Mouse (Mus musculus): ENCODE results near the gene Tmem30a. TPM values are rescaled to one million over a fixed set of nuclear protein-coding genes. Genes with fewer than 3 reads are reported as not detected.

The Tmem30a gene
- total RNA-seq (2021), result 10 to 100 TPM; 90.8 to 92.4 TPM
- long read RNA-seq, experiment 1, transcript Tmem30a-201 (7 exons, 3,658 nt), result major isoform, 83 of 87 reads
- long read RNA-seq, experiment 1, partial matches to known transcripts, result 0 of 87 reads
- long read RNA-seq, experiment 1, other reads (novel, unspliced or antisense), result 4 of 87 reads
- long read RNA-seq, experiment 2, transcript Tmem30a-204 (6 exons, 2,662 nt), result minor isoform, 13 of 257 reads
- long read RNA-seq, experiment 2, transcript Tmem30a-201 (7 exons, 3,658 nt), result major isoform, 232 of 257 reads
- long read RNA-seq, experiment 2, partial matches to known transcripts, result 2 of 257 reads
- long read RNA-seq, experiment 2, other reads (novel, unspliced or antisense), result 10 of 257 reads

DNA sequence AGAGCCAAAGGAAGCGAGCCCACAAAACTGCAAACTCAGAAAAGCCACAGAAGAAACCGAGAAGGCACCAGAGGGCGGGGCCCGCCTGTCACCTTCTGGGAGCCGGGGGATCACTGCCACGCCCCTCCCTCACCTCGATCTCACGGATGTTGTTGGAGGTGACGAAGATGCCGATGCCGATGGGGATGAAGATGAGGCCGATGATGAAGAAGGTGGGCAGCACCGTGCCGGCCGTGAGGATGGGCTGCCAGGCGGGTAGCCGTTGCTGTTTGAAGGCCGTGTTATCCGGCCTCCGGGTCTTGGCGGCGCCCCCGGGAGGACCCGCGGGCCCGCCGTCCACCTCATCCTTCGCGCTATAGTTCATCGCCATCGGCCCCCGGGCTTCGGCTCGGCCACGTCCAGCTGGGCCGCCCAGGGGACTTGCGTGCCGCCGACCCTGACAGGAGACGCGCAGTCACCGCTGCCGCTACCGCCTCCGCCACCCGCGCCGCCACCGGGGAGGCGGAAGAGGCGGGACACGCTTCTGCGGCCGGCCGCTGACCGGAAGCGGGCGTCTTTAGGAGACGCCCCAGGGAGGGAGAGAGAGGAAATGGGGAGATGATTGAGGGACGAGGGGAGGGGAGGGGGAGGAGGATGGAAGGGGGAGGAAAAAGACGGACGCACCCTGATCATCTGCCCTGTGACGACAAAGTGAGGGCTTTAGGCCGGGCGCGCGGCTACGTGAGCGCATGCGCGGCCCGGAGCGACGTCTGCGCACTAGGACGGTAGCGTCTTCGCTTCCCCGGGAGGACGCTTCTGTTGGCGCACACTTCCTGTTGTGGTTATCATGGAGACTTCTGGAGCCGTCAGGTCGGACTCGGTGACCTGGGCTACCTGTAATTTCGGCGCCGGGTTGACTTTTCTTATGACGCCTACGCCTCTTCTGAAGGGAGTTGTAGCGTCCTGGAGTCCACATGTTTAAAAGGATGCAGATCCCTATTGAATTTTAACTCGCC, at the start of gene Tmem30a:
Gene Tmem30a (minus strand): TSS at position 667 of the 995 bp plus-strand sequence.
- DNase-seq (ENCODE audit: low spot score in 2 of 2), result peak; percentile 83 to 86

DNA sequence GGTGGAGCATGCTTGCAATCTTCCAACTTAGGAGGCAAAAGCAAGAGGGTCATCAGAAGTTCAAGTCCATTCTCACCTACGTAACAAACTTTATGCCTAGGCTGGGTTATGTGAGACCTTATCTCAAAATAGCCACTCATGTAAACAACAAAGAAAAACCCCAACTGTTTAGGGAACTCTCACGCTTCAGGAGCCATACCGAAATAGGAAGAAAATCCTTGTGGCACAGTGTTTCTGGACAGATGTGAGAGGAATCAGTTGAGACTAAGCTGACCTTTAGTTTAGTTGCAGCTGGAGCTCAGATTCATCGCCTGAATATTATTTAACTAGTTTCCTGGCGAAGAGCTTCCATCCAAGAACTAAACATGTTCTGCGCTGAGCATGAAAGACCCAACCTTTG, 49.3 kb upstream of the Tmem30a start:
- no peak for DNase-seq (ENCODE audit: low spot score in 2 of 2)

DNA sequence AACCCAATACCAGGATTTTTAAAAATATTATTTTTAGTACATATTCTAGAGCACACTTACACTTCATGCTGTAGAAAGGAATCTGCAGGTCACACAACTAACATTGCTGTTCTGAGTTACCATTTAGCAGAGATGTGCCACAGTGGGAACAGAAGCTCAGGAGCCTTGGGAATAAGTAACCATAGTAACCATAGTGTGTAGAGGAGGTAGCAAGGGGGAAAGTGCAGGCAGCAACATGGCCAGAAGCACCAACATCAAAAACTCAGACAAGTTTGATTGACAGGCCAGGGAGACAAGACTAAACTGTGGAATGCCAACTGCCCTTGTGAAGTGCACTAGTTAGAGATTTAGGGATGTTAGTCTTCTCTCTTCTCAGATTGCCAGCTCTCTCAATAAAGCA, 48.7 kb upstream of the Tmem30a start:
- DNase-seq (ENCODE audit: low spot score in 2 of 2), result no peak

DNA sequence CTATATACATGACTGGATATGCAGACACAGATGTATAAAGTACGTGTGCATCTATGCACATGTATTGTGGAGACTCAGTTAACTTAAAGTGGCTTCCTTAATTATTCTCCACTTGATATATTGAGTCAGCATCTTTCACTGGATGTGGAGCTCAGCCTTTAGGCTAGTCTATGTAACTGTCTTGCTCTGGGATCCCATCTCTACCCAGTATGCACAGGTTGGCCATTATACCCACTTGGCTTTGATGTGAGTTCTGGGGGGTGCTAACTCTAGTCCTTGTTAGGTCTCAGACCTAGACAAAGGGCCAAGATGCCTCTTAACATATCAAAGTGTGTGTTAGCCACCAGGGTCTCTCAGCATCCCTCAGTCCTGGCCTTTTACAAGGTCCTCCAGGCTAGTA, 38.0 kb upstream of the Tmem30a start:
- DNase-seq (ENCODE audit: low spot score in 2 of 2), result no peak

DNA sequence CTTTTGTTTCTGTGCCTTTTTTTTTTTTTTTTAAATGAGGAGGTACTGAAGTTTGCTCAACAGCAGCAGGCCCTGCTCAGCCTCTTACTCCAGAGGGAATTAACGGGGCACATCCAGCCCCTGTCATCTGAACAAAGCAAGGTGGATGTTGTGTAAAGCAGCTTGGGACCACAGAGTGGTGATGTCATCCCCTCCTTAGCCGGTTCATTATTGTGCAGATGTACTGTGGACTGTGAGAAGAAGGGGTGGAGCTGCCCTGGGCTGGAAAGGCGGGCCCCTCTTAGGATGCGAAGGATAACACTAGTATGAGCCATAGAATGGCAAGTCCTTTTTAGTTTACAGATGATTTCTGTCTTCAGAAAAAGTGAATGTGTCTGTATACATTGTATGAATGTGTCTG, 37.6 kb upstream of the Tmem30a start:
- no peak for DNase-seq (ENCODE audit: low spot score in 2 of 2)

GRCm38 (mm10) chr9:79829842-79830800, 36.8 kb upstream of the Tmem30a start:
- DNase-seq (ENCODE audit: low spot score in 2 of 2), result no peak

DNA sequence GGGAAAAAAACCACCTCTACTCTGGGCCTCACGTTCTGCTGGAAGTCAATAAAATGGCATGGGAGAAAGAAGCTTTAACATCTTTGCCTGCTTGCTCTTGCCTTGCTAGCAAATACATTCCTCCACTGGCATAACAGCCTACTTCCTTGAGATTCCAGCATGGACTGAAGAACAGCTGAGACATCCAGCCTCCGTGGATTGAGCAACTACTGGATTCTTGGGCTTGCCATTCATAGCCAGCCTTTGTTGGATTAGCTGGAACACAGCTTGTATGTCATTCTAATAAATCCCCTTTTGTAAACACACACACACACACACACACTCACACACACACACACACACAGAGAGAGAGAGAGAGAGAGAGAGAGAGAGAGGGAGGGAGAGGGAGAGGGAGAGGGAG, 33.8 kb upstream of the Tmem30a start:
- DNase-seq (ENCODE audit: low spot score in 2 of 2), result no peak

DNA sequence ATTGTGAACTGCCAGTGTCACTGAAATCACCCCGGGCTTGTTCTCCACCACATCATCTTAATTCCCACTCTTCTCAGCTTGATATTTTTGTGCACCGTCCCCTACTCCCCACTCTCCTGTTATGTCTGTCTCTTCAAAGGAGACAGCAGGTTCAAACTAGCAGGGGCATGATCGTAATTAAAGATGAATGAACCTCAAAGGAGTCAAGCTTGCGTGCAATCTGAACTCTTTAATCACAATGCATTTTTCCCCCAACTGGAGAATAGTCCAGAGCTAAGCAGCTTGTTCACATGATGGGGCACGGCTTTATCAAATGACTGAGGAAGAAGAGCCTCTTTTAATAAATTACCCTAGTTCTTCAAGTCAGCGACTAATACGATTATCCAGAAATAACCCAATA, 32.2 kb upstream of the Tmem30a start:
- DNase-seq (ENCODE audit: low spot score in 2 of 2), result no peak

- DNase-seq (ENCODE audit: low spot score in 2 of 2), result no peak
Measured at GRCm38 (mm10) chr9:79823856-79824255, 30.5 kb upstream of the Tmem30a start.

- DNase-seq (ENCODE audit: low spot score in 2 of 2), result no peak
Measured at GRCm38 (mm10) chr9:79823438-79823837, 30.1 kb upstream of the Tmem30a start.

GRCm38 (mm10) chr9:79816464-79816863, 23.2 kb upstream of the Tmem30a start:
- DNase-seq (ENCODE audit: low spot score in 2 of 2), result no peak

DNA sequence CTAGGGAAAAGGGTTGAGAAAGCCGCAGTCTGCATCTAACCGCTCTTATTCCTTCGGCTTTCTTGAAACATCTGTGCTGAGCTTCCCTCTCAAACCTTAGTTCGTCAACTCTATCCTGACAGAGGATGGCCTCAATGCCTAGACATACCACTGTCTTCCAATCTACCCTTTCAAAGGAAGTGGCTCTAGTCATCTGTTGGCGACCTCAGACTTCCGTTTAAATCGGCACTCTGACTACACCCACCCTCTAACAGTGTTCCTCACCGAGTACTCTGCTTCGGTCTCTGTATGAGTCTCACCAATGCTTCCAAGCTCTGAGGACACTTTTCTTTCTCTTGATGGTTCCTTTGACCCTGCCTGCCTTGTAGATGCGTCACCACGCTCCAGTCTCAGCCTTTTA, 22.7 kb upstream of the Tmem30a start:
- no peak for DNase-seq (ENCODE audit: low spot score in 2 of 2)

GRCm38 (mm10) chr9:79814592-79814991, 21.3 kb upstream of the Tmem30a start:
- DNase-seq (ENCODE audit: low spot score in 2 of 2), result no peak

DNA sequence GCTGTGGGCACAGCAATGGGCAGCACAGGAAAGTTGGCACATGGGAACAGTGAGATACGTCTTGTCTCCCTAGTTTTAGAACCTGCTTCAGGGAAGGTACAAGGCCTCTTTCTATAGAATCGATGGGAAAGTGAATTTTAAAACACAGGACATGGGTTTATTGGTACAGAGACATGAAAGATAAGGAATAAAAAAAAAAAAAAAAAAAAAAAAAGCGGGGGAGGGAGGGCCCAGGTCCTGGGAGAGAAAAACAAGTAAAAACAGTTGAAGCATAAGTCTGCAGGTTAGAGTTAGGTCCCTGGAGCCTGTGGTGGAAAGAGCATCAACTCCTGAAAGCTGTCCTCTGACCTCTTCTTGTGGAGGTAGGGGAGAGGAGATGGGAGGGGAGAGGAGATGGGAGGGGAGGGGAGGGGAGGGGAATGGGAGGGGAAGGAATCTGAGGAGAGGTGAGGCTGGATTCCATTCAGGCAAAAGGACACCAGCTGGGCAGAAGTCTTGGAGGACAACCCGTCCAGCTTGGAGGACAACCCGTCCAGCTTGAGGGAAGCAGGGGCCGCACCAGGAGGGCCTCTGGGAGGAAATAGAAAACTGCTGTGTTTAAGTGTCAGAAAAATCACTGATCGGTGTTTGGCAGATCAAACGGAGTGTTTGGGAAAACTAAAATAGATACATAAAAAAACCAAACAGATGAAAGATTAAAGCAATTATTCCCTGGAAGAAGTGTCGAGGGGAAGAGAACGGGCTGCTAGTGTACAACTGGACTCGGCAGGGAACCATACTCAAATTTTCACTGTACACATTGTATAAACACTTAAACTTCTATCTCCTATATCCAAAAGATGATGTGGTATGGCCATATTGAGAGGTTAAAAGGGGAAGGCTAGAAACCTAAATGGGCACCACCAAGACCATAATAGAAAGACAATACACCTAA, 17.9 kb upstream of the Tmem30a start:
- no peak for DNase-seq (ENCODE audit: low spot score in 2 of 2)

DNA sequence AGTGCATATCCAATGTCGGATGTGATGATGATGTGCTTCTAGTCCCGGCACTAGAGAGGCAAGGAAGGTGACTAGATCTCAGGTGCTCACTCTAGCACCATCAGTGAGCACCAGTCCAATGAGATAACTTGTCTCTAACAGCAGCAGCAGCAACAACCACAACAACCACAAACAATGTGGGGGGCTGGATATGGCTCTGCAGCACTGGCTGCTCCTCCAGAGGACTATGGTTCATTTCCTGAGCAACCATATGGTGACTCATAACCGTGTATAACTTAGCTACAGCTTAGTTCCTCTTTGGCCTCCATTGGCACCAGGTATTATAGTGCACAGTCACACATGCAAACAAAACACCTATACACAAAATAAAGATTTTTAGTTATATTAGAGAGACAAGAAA, 17.2 kb upstream of the Tmem30a start:
- no peak for DNase-seq (ENCODE audit: low spot score in 2 of 2)

DNA sequence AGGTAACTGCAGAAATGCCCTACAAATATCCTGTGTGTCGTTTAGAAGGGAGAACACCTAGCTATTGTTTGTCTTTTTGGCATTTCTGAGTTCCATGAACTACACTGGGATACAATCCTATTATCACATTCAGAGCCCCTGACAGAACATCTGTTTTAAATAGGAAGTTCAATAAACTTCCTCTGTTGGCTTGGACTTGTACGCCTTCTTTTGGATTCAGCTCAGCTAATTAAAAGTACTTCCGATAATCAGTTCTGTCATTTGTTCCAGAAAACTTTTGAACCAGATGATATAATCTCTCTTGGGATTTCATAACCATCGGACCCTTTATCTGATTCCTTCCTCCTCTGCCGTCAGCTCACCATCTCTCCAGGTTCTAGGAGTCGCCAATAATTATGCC, 16.1 kb upstream of the Tmem30a start:
- DNase-seq (ENCODE audit: low spot score in 2 of 2), result no peak

GRCm38 (mm10) chr9:79807178-79807577, 13.9 kb upstream of the Tmem30a start:
- DNase-seq (ENCODE audit: low spot score in 2 of 2), result no peak

DNA sequence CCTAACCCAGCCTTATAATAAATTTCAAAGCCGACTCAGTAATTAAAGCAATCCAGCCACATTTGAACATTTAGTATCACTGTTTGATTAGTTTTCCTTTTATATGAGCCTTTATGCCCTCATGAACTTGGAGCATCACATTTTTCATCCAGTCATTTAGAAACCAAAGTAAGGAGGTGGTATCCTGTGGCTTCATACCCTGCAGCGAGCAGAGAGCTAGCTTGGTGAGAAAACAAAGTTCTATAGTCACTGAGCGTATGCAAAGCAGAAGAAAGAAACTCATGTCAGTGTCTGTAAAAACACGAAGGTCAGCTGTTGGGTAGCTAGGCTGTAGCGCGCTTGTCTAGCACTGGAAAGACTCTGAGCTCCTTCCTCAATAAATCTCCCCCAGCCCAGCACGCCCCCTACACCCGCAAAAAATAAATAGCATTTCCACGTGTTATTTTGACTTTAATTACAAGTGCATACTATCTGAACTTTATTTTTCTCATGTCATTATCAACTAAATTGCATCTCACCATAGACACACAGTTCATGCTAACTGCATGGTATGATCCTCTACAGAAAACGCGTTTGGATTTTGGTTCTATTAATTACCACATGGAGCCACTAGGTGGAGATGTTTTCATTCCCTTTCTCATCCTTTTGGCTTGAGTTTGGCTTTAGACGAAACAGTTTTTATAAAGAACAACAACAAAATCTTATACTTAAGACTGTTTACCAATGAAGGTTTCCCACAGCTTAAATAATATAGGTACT, 13.2 kb upstream of the Tmem30a start:
- no peak for DNase-seq (ENCODE audit: low spot score in 2 of 2)

DNA sequence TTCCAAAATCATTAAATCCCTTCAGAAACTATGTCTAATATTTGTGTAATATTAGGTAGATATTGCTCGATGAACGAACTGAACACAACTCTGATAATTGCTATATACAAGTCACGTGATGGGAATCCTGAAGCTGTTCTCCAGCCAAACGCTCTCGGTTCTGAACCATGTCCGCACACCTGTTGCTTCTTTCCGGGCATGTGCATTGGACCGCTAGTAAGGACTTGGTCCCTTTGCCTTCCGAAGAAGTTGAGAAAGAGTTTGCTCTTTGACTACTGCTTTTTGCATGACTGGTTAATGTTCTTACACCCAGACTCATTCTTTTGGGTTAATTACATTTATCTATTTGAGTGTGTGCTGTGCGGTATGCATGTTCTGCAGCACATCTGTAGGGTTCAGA, 12.1 kb upstream of the Tmem30a start:
- DNase-seq (ENCODE audit: low spot score in 2 of 2), result no peak
